Mouse (Mus musculus) C2C12 (cell line): ENCODE data around the gene Csnk1g1.

Experiments
- CTCF ChIP-seq: IDR thresholded peaks from one replicate; pipeline ENCODE4 v1.5.1; 2011; ENCODE audit not compliant: control insufficient read depth, insufficient read depth, insufficient read length
- FOSL1 ChIP-seq: IDR thresholded peaks from one replicate; pipeline ENCODE4 v1.8.0; 2011; ENCODE audit warnings: mild to moderate bottlenecking, low read length; ENCODE audit not compliant: poor library complexity, insufficient read depth, severe bottlenecking
- USF1 ChIP-seq: IDR thresholded peaks from one replicate; pipeline ENCODE4 v1.6.1; 2011; ENCODE audit warnings: low read depth, mild to moderate bottlenecking, control low read depth, moderate library complexity

- TF ChIP-seq CTCF (no peak), USF1 (no peak), FOSL1 (no peak)
Observed at GRCm38 (mm10) chr9:66091327-66092231, 182.9 kb downstream of the Csnk1g1 start.
